Mouse (Mus musculus) lung, postnatal 0 days (tissue): ENCODE measurements at regions not wholly inside any gene's neighbourhood (a gene's known extent, or its start where the extent isn't known, plus 50 kb on each side); places are given as distances from the start of the nearest gene placed in this dataset.

Experiments
- CTCF ChIP-seq: IDR thresholded peaks from 2 replicates; pipeline ENCODE4 v1.5.1; 2016; ENCODE audit warnings: antibody characterized with exemption, mild to moderate bottlenecking
- EP300 ChIP-seq: IDR thresholded peaks from 2 replicates; pipeline ENCODE4 v1.6.1; 2016; ENCODE audit warnings: antibody characterized with exemption, mild to moderate bottlenecking, control low read depth

DNA sequence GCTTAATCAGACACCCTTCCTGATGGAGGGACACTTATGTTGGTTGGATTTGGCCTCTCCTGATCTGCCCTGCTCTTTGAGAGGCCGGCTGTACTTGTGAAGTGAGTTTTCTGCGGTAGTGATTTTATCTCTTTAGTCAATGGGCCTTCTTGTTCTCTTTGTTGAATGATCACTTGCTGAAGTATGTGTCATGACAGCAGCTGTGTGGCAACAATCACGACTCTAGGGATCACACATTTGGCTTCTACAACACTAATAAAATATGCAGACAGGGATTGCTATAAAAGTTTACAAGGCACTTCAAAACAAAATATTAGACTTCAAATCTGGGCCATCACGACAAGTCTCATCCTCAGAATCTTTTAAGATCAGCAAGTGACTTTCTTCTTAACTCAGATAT lies 57.8 kb upstream of the Rbms1 start:
- TF ChIP-seq EP300 = no peak
- no peak for TF ChIP-seq CTCF
